Mouse (Mus musculus) heart, adult 9 months (tissue): ENCODE results near the gene D930007J09Rik.

Experiments used
- DNase-seq, 2 experiments: peaks; one replicate each; pipeline ENCODE4 v3.0.0; 2022; ENCODE audit warnings: low spot score in 2 of 2

Gene D930007J09Rik

GRCm38 (mm10) chr13:32819926-32820325, 17.3 kb upstream of the D930007J09Rik start:
- DNase-seq: no peak

DNA sequence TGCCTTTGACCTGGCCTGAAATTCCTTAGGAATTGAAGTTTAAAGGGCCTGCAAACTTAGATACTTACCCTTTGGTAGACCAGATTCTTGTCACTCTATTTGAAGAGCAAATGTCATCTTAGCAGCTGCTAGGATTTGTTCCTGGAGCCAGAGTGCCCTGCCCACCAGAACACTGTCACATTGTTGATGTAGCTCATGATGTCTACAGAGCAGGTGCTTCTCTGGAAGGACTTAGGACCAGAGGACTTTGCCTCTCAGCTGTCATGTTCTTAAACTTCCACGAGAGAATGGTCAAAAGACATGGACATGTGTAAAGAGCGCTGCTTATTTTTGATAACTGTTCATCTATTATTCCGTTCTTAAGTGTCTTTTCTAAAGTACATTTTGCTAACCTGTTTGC, 16.6 kb upstream of the D930007J09Rik start:
- no peak for DNase-seq

- no peak for DNase-seq
These were observed 5.0 kb upstream of the D930007J09Rik start for GRCm38 (mm10) chr13:32807624-32808023.

GRCm38 (mm10) chr13:32806820-32807219, 4.2 kb upstream of the D930007J09Rik start:
- DNase-seq: no peak

GRCm38 (mm10) chr13:32803701-32804345, 1.2 kb upstream of the D930007J09Rik start:
- DNase-seq: no peak

DNA sequence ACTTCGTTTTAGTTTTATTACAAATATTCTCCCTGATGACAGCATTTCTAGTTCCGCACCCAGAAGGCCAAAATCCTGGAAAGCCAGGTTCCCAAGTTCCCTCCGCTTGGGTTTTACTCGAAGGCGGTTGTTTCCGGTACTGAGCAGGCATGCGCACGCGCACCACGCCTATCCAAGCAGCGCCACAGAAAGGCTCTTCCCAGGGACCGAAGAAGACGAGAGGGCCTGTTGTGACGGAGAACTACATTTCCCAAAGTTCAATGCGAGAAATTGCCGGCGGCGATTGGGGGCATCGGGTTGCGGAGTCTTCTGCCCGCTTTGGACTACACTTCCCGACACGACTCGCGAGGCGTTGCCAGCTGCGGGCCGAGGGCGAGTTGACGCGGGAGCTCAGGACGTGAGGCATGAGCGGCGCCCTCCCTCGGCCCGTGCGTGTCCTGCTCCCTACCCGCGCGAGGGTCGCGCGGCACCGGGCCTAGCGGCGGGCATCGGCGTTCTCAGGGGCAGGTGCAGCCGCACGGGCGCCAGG, 892 bp downstream of the D930007J09Rik start, which contains the start of gene Wrnip1:
Wrnip1 (plus strand) TSS at position 346 of the 529 bp plus-strand sequence.
- DNase-seq: peak; percentile 98 to 99

GRCm38 (mm10) chr13:32800859-32801258, 1.8 kb downstream of the D930007J09Rik start:
- DNase-seq: no peak

DNA sequence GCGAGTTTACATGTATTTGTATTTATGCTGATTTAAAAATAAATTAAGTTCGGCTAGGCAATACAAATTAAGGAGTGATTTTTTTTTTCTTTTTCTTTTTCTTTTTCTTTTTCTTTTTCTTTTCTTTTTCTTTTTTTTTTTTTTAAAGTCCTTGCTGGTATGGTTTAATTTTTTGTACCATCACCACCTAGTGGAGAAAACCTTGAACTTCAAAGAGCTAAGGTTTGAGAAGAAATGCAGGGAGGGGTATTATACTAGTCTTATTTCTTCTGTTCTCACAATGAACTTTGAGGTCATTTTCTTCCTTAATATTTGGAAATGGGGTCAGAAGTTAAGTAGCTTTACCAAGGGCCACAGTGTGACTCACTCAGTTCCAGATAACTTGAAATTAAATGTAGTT, 3.5 kb downstream of the D930007J09Rik start:
- DNase-seq: no peak

GRCm38 (mm10) chr13:32797085-32797484, 5.6 kb downstream of the D930007J09Rik start:
- no peak for DNase-seq

DNA sequence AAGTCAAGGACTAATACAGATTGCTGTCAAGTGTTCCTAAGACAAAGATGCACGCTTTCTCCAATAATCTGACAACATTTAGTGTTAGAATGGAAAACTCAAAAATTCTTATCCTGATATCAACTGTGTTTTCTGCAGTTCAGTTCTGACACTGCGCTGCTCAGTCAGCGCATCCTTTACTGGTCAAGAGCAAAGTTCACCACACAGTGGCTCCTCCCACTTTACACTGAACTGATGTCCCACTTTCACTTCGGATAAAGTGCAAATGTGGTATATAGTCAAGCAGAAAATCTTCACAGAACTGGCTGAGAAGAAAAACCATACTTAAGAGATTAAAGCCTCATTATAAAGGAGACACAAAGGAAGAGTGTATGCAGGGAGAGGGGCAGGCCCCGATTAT, 7.5 kb downstream of the D930007J09Rik start:
- DNase-seq: no peak

DNA sequence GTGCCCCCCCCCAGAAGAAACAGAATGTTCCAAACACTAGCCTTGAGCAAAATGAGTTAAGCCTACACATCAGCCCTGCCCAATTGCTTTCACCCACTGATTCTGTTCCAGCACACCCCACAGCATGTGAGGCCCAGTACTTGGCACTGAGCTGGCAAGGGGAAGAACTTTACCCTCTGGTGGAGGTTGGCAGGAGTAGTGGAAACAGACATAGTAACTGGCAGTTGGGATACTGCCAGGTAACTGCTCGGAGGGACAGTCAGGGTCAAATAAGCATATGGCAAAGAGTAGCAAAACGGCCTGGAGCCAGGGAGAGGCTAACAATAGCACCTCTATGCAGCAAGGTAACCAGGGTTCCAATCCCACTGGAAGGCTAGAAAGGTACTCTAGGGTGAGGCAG, 8.0 kb downstream of the D930007J09Rik start:
- peak; percentile 77 to 83 for DNase-seq

DNA sequence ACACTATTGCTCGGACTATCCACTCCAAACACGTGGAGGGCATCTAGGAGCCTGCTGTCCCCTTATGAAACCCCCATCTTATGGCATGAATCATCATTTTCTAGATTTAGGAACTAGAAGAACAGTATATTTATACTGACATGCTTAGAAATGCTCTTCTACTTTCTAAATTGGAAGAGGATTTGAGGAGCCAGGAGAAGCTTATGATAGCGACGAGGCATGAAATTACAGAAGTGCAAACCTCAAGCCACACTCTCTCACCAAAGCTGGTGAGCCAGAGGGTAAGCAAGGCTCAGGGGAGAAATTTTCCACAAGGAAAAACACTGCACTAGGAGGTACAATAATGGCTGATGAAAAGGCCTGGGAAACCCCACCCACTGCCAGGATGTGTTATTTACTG, 12.9 kb downstream of the D930007J09Rik start:
- DNase-seq: no peak

- DNase-seq: no peak
These were observed 15.1 kb downstream of the D930007J09Rik start for GRCm38 (mm10) chr13:32787584-32787983.

DNA sequence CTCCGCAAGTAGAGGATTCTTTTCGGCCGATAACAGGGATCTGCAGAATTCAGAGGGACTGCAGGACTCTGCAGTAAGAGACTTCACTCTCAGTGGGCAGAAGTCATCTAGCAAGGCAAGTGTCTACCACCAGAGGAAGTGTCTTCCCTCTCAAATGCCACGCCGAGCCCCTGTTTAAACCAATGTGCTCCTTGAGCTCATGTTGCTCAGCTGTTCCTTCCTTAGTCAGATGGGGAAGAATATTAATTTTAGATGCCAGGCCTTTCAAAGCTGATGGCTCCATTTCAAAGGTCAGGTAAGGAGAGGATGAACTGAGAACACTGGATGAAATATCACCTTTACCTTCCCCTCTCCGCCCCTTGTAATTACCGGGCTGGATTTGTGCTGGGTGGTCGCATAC, 18.8 kb downstream of the D930007J09Rik start, which contains the start of gene Mylk4:
Mylk4 (minus strand) TSS at position 139 of the 400 bp plus-strand sequence.
- no peak for DNase-seq

- no peak for DNase-seq
These were observed 19.6 kb downstream of the D930007J09Rik start for GRCm38 (mm10) chr13:32783055-32783454.

- DNase-seq: no peak
These were observed 23.8 kb downstream of the D930007J09Rik start for GRCm38 (mm10) chr13:32778861-32779260.

DNA sequence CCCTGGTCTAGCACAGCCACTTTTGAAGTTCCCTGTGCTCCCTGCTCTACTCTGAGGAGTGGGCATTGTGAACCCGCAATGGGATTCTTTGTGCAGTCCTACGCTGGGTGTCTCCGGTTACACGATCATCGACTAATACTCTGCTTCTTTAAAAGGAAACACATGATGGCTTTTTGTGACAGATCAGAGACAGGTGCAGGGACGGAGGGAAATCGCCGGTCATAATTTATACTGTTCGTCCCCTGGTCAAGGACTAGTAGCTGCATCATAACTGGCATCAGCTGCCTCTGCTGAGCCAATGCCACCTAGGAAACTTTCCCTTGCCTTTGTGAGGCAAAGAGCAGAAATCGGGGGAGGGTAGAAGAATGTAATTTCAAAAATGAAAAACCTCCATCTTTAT, 26.3 kb downstream of the D930007J09Rik start:
- peak; percentile 38 to 63 for DNase-seq

DNA sequence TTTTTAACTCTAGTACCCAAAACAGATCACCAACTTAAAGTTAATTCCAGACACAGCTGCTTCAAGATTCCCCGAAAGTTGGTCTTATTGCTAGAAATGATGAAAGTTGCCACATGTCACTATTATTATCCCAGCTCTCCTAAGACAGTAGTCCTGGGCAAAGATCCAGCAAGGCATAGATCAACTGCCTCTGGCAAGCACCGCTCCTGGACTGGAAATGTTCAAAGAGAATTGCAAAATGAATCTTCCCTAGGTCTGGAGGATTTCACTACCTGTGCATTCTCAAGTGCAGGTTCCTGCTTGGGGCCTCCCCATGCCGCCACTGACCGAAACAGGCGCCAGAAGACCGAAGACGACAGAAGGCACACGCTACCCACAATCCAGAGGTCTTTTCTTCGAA, 26.8 kb downstream of the D930007J09Rik start:
- DNase-seq: no peak

DNA sequence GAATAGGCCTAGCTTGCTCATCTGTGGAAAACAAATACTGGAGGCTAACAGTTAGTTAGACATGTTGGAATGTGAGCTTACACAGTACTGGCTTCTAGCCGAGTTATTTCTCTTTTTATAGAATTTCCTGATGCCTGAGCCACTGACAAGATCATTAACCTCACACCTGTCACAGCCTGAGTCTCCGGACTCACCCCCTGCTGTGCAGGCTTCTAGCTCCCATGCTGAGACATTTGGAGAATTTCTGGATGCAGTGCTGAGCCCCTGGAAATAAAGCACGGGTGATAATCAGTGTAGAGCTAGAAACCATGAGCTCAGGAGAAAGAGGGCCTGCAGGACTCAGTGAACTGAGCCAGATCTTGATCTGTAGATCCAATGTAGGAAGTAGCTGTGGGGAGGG, 32.7 kb downstream of the D930007J09Rik start:
- DNase-seq: no peak

- peak in 1 of 2 experiments; percentile 48 for DNase-seq
These were observed 34.5 kb downstream of the D930007J09Rik start for GRCm38 (mm10) chr13:32768104-32768503.

DNA sequence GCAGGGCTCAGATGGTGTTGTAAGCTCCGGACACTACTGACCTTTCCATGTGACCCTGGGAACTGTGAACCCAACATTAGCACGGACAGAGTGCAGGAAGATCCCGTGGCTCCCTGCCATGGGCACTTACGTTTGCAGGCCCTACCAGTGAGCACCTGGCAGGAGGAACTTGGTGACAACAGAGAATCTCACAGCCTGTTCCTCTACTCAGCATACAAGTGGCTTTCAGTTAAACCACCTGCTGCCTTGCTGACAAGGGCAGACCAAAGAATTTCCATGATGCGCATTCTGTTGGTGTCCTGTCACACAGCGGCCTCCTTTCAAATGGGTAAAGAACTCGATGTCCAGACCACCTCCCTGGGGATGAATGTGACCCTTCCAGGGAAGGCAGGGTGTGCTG, 38.2 kb downstream of the D930007J09Rik start:
- DNase-seq: peak; percentile 82 to 86

GRCm38 (mm10) chr13:32763141-32763540, 39.5 kb downstream of the D930007J09Rik start:
- peak; percentile 74 to 76 for DNase-seq

DNA sequence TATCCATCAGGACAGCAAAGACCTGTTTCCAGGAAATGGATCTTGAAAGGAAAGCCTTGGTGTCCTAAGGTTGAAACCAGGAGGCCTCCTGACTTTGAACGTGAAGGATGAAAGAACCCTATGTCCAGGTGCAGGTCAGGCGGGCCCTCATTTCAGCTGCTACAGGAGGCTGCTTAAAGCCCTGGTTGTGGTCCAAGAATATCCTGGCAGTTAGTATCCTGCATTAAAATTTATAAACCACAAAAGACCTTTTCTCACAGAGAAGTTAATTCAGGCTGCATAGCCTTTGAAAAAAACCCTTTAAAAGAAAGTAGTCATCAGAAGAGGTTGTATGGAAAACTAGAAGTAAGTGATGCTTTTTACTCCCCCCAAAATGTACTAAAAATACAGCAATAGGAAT, 41.9 kb downstream of the D930007J09Rik start:
- no peak for DNase-seq

DNA sequence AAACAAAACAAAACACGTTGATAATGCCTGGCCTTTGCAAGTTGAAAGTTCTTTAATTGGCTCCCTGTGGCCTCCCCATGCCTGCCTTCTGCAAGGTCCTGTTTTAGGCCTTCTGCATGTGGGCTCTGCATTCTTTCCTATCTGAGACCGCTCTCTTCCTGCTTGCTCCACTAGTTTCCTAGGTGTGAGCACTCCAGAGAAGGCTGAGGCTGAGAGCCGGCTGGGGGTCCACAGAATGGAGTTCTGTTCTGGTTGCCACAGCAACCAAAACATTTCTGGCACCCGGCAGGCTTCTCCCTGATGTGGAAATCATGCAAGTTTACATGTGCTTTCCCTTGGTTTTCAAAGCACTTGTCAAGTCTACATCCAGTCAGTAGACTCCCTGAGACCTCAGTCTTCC, 43.6 kb downstream of the D930007J09Rik start:
- DNase-seq: no peak
